Mouse (Mus musculus) limb, embryonic 10.5 days (tissue): ENCODE data around the gene Slc24a4. TPM values are rescaled to one million over a fixed set of nuclear protein-coding genes. Genes with fewer than 3 reads are reported as not detected.

Experiments
- DNase-seq: peaks from one replicate; pipeline ENCODE4 v3.0.0-alpha.2; 2017; ENCODE audit warnings: low spot score
- H3K27ac ChIP-seq: fragments of 300-500 bp; sonication (generic); 2 replicates; pipeline ENCODE4 v1.5.1; 2016; ENCODE audit warnings: mild to moderate bottlenecking
- H3K27me3 ChIP-seq: fragments of 300-500 bp; sonication (generic); 2 replicates; pipeline ENCODE4 v1.6.1; 2016; ENCODE audit warnings: low read depth, mild to moderate bottlenecking; ENCODE audit not compliant: poor library complexity, severe bottlenecking
- H3K36me3 ChIP-seq: fragments of 300-500 bp; sonication (generic); 2 replicates; pipeline ENCODE4 v1.6.1; 2016; ENCODE audit warnings: mild to moderate bottlenecking, moderate library complexity
- H3K4me1 ChIP-seq: fragments of 300-500 bp; sonication (generic); 2 replicates; pipeline ENCODE4 v1.6.1; 2016
- H3K4me3 ChIP-seq: fragments of 300-500 bp; sonication (generic); 2 replicates; pipeline ENCODE4 v1.5.1; 2016; ENCODE audit warnings: mild to moderate bottlenecking, moderate library complexity
- H3K9me3 ChIP-seq: fragments of 300-500 bp; sonication (generic); replicated peaks from 2 replicates; pipeline ENCODE4 v1.6.1; 2016; ENCODE audit warnings: mild to moderate bottlenecking
- WGBS: fragments of 180-500 bp; shearing (Covaris S2); methylation state at CpG from one replicate; pipeline ENCODE4 v1.1.7; 2016; 5-methylcytosine and 5-hydroxymethylcytosine counted together
- polyA plus RNA-seq: library from polyadenylated mRNA; unstranded; fragments of >200 nt; fragmentation: Nextera tagmentation; extraction: Ambion mirVana; gene quantifications from 2 replicates; pipeline ENCODE4 v1.2.1, GENCODE M21; 2016

Slc24a4 gene
- not detected in 2 replicates for polyA plus RNA-seq

DNA sequence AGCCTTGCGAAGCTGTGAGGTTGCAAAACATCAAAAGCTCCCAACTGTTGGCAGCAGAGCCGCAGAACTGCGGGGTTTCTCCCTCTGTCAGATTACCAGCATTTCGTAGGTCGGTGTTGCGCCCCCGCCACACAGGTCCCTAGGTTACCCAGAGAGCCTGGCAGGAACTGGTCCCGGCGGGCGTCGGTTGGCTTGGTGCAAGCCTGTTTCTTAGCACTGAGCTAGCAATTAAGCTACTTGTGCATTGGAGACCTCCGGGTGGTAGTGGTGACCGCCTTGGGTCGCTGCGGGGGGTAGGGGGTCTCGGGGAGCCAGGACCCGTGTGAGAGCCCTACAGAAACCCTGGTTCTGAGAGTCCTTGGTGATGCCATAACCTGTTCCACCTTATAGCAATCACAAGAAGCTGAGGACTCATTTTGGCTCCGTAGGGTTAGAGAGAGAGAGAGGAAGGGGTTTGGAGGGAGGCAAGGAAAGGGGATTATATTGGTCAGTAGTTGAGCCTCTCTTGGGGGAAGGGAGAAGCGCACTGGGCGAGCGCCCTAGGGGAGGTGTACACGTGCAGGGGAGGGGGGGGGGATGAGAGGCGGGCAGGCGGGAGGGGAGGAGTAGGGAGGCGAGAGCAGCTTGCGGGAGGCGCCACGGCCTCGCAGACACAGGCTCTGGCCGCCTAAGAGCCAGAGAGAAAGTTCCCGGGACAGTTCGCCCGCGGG lies at the start of gene Slc24a4:
TSS of gene Slc24a4 (plus strand) at position 653 of the 710 bp plus-strand sequence.
- peaks cover 72% of the 10 kb centered on the region for H3K27me3 ChIP-seq
- peak within 1 kb of the TSS; percentile 58 for H3K4me3 ChIP-seq
- H3K36me3 ChIP-seq: no peaks in the 10 kb centered on the region
- DNase-seq: peak; percentile 52
- H3K9me3 ChIP-seq: no peaks in the 10 kb centered on the region
- WGBS: under 1% methylated on average over 30 of the region's 34 CpGs
- peak within 1 kb of the TSS; percentile 5; the same call in 1 of the 2 replicates for H3K27ac ChIP-seq
- peaks cover 21% of the 10 kb centered on the region for H3K4me1 ChIP-seq

DNA sequence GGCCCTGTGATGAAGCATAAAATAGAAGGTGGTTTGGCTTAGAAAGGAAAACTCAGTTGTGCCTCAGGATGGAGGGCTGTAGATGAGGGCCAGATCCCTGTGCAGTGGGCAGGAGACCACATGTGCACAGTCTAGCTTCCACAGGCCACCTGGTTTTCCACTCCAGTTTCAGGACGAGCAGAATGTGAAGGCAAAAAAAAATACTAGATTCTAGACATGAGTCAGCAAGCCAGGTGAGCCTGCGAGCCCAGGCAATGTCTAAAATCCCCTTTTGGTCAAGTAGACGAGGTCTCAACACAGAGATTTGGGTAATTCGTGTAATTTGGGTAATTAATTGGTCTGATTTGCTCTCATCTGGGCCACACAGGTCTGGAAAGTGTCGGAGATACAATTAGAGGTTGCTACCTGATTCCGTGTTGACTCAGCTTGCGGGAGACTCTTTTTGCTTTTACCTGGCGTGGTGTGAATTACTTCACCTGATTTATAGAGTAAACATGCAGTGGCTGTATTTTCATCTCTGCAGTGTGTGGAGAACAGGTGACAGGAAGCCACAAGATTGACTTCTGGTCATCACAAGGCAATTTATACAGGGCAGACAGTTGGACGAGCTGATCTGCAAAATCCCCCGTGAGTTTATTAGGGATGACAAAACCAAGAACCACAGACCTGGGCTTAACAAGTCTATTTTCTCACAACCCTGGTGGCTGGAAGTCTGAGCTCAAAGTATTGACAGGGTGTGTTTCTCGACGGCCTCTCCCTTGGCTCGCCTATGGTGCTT lies 45.7 kb upstream of the Slc24a4 start:
- no peaks in the 10 kb centered on the region for H3K27me3 ChIP-seq
- no peaks in the 10 kb centered on the region for H3K36me3 ChIP-seq
- 83% methylated on average over 13 of the region's 13 CpGs for WGBS
- H3K27ac ChIP-seq: no peak overlapping the region
- H3K4me1 ChIP-seq: peaks cover 7% of the 10 kb centered on the region
- no peaks in the 10 kb centered on the region for H3K9me3 ChIP-seq
- DNase-seq: no peak
- no peak overlapping the region for H3K4me3 ChIP-seq

DNA sequence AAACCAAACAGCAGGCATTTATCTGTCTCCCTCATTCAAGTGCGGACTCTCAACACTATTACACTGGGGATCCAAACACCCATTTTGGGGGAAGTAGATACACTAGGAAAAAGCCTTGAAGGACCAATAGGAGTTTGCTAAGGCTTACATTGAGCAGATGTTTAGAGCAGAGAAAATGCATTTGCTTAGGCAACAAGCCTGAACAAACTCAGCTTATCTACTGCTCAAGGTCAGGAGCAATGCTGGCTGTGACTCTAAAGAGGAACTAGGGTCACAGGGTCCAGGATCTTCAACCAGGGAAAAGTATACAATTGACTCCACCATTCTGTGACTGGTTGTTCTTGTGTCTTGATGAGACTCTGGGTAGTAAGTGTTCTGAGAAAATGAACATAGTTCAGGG lies 38.0 kb upstream of the Slc24a4 start:
- 89% methylated on average over 1 of the region's 1 CpGs for WGBS
- Histone ChIP-seq H3K36me3 (no peaks in the 10 kb centered on the region), H3K9me3 (no peaks in the 10 kb centered on the region), H3K4me1 (peaks cover 18% of the 10 kb centered on the region), H3K27me3 (no peaks in the 10 kb centered on the region), H3K4me3 (no peak overlapping the region), H3K27ac (no peak overlapping the region)
- no peak for DNase-seq

DNA sequence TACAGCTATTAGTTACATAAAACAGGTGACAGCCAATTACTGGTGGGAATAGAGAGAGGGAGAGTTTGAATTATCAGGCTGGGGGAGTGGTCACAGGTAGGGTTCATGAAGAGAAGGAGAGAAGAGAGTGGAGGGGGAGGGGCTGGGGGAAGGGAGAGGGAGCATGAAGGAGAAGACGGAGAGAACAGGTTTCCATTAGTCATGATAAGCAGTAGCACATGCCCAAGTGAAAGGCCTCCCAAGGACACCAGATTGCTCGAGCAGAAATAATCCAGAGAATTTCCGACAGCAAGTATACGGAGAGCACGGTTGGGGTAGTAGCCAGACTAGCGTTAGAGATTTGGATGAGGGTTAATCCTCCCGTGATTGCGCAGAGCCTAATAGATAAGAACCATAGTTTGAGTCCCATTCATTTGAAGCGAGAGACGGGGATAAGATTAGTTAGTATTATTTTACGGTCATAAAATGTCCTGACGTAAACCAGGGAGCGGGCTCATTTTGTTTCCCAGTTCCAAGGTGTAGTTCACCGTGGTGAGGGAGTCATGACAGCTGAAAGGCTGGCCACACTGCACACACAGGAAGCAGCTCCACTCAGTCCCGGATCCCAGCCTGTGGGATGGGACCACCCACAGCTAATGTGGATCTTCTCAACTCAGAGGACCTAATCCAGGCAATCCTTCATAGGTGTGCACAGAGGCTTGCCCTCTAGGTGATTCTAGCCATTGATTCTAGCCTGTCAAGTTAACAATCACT lies 36.0 kb upstream of the Slc24a4 start:
- no peak overlapping the region for H3K4me3 ChIP-seq
- no peak for DNase-seq
- peaks cover 12% of the 10 kb centered on the region; the same call in 1 of the 2 replicates for H3K4me1 ChIP-seq
- H3K27ac ChIP-seq: no peak overlapping the region
- H3K27me3 ChIP-seq: no peaks in the 10 kb centered on the region
- H3K36me3 ChIP-seq: no peaks in the 10 kb centered on the region
- no peaks in the 10 kb centered on the region for H3K9me3 ChIP-seq
- WGBS: 78% methylated on average over 15 of the region's 15 CpGs

DNA sequence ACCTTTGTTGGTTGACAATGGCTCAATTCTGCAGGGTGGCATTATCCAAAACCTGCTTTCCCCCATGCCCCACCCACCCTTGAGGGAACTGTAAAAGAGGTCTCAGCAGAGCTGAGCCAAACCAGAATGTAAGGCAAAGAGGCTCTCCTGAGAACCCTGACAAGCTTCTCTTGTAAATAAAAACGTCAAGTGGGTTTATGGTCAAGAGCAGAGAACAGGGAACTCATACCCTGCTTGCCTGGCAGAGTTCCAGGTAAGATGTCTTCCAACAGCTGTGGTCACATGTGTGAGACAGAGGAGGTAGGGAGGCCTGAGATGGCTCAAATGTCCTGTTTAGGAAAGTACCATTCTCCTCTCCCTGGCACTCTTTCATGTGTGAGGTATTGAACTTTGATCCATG lies 22.5 kb upstream of the Slc24a4 start:
- H3K9me3 ChIP-seq: no peaks in the 10 kb centered on the region
- H3K36me3 ChIP-seq: no peaks in the 10 kb centered on the region
- H3K4me1 ChIP-seq: no peaks in the 10 kb centered on the region
- DNase-seq: no peak
- H3K27ac ChIP-seq: no peak overlapping the region
- no peaks in the 10 kb centered on the region for H3K27me3 ChIP-seq
- no peak overlapping the region for H3K4me3 ChIP-seq
- WGBS: 67% methylated on average over 1 of the region's 1 CpGs

DNA sequence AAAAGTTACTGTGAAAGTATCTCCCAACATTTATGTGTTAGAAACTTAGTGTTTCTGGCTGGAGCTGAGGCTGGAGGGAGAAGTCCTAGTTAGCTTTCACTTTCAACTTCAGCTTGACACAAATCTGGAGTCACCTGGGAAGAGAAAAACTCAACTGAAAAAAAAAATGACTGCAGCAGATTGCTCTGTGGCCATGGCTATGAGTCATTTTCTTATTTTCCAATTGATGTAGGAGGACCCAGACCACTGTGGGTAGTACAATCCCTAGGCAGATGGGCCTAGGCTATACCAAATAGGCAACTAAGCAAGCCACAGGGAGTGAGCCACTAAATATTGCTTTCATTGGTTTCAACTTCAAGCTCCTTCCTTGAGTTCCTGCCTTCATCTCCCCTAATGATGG lies 19.7 kb upstream of the Slc24a4 start:
- Histone ChIP-seq H3K27me3 (no peaks in the 10 kb centered on the region), H3K9me3 (no peaks in the 10 kb centered on the region), H3K36me3 (no peaks in the 10 kb centered on the region), H3K4me3 (no peak overlapping the region), H3K4me1 (no peaks in the 10 kb centered on the region), H3K27ac (no peak overlapping the region)
- DNase-seq: no peak

DNA sequence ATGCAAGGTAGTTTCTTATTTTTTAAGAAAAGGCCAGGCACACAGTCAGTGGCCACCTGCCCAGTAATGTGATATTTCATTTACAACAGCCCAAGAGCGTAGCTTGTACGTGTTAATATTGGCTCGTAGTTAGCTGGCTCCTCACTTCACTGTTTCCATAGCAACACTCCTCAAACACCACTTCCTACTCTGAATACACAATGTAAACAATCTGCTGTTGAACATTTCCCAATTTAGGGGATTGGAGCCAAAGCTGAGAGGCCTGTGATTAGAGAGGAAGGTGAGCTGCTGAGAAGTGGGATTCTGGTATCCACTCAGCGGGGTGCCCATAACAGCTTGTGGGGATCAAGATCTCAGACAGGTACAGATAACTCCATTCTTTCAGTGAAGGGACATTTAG lies 16.0 kb upstream of the Slc24a4 start:
- H3K27ac ChIP-seq: no peak overlapping the region
- no peaks in the 10 kb centered on the region for H3K4me1 ChIP-seq
- WGBS: 81% methylated on average over 4 of the region's 4 CpGs
- H3K36me3 ChIP-seq: no peaks in the 10 kb centered on the region
- H3K27me3 ChIP-seq: no peaks in the 10 kb centered on the region
- no peak overlapping the region for H3K4me3 ChIP-seq
- DNase-seq: no peak
- no peaks in the 10 kb centered on the region for H3K9me3 ChIP-seq

DNA sequence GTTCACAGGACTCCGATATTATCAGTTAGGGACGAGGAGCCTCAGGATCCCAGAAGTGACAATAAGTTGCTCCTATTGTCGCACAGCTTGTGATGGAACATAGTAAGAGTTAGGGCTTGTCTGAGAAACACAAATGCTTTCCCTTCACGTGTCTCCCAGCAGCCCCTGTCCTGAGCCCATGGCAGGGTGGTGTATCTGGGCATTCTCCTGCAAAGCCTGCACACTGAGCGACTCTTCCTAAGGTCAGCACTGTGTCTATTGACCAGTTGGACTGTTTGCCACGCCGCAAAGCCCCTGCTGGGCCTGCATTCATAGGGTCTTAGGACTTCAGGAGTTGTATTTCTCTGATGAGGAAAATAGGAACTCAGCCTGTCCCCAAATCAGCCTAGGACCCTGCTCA lies 15.6 kb upstream of the Slc24a4 start:
- H3K27ac ChIP-seq: no peak overlapping the region
- no peaks in the 10 kb centered on the region for H3K4me1 ChIP-seq
- H3K27me3 ChIP-seq: no peaks in the 10 kb centered on the region
- no peak for DNase-seq
- 85% methylated on average over 7 of the region's 7 CpGs for WGBS
- H3K36me3 ChIP-seq: no peaks in the 10 kb centered on the region
- H3K4me3 ChIP-seq: no peak overlapping the region
- no peaks in the 10 kb centered on the region for H3K9me3 ChIP-seq

DNA sequence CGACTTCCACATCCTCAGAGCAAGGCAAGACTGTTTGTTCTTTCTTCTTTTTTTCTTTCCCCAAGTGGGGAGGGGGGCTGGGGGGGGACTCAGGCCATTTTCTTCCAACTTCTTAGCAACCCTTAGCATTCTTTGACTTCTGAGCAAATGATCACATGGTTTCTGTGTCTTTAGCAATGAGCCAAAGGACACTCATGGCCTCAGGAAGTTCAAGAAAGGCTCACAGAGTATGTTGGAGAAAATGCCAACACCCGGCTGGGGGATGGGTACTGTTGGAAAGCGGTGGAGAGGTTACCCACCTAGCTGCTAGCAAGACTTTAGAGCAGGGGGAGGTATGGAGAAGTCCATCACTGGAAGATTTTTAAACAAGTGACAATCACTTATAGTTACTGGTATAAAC lies 15.1 kb upstream of the Slc24a4 start:
- Histone ChIP-seq H3K4me3 (no peak overlapping the region), H3K27me3 (no peaks in the 10 kb centered on the region), H3K4me1 (no peaks in the 10 kb centered on the region), H3K27ac (no peak overlapping the region), H3K36me3 (no peaks in the 10 kb centered on the region), H3K9me3 (no peaks in the 10 kb centered on the region)
- DNase-seq: no peak
- WGBS: 77% methylated on average over 3 of the region's 3 CpGs

DNA sequence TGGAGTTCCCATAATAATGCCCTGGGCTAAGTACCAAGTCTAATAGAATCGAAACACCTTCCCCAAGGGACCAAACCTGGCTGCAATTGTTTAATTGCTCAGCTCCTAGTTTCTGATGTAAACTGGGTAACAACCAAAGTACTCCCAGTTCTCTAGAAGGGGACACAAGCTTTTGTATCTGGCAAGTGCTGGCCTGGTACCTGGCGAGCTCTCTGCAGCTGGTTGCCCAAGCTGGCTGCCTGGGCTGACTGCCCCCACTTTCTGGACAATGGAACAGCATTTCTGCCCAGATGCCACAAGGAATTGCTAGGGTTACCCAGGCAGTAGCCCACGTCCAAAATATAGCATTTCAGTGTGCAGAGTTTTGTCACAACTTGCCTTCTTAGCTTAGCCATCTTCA lies 12.0 kb upstream of the Slc24a4 start:
- no peak for DNase-seq
- 75% methylated on average over 3 of the region's 3 CpGs for WGBS
- Histone ChIP-seq H3K27me3 (no peaks in the 10 kb centered on the region), H3K4me1 (no peaks in the 10 kb centered on the region), H3K27ac (no peak overlapping the region), H3K36me3 (no peaks in the 10 kb centered on the region), H3K4me3 (no peak overlapping the region), H3K9me3 (no peaks in the 10 kb centered on the region)

DNA sequence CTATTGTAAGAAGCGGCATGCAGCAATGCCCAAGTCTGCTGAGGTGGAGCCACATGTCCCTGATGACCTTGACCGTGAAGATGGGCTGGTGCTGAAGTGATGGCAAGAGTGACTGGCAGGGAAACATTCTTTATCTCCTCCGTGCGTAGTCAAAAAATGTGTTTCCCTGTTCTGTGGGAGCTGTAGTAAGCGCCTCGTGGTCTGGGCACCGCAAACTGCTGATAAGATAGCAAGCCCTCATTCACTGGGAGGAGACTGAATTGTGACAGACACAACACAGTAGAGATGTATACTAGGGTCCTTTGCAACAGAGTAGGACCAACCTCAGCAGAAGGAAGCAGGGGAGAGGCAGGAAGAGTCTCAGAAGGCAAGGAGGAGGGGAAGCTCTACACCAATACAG lies 10.5 kb upstream of the Slc24a4 start:
- WGBS: 91% methylated on average over 7 of the region's 7 CpGs
- Histone ChIP-seq H3K4me3 (no peak overlapping the region), H3K27me3 (no peaks in the 10 kb centered on the region), H3K4me1 (no peaks in the 10 kb centered on the region), H3K36me3 (no peaks in the 10 kb centered on the region), H3K9me3 (no peaks in the 10 kb centered on the region), H3K27ac (no peak overlapping the region)
- DNase-seq: no peak

DNA sequence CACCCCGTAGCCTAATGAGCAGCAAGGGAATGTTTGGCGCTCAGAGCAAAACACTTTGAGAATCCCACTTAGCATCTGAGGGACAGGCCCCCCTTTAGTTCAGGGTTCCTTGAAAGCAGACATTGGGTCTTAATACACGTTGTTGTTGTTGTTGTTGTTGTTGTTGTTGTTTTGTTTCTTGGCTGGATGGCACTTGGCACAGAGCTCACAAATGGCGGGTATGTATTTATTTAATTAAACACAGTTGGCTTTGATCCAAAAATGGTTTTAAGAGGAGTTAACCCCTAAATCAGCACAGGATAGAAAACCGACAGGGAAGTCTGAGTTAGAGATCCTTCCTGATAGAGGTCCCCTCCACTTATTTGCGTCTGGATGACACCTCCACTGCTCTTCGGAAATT lies 932 bp upstream of the Slc24a4 start:
- H3K4me3 ChIP-seq: peak overlapping the region; percentile 58
- no peak overlapping the region for H3K27ac ChIP-seq
- peaks cover 21% of the 10 kb centered on the region for H3K4me1 ChIP-seq
- DNase-seq: no peak
- H3K36me3 ChIP-seq: no peaks in the 10 kb centered on the region
- H3K27me3 ChIP-seq: peaks cover 66% of the 10 kb centered on the region
- WGBS: 5% methylated on average over 7 of the region's 7 CpGs
- no peaks in the 10 kb centered on the region for H3K9me3 ChIP-seq
